Mouse (Mus musculus) right cerebral cortex, postnatal 25 days (tissue): ENCODE data around the gene Pcdh7.
"Not testable (repeated sequence)": the region's sequence is repeated elsewhere in the genome, so short reads cannot be mapped to it uniquely, and the experiment has no call there.

Experiments used
- DNase-seq: peaks from one replicate; pipeline ENCODE4 v3.0.0; 2022

Gene Pcdh7

GRCm38 (mm10) chr5:57940457-57940856 lies 222.7 kb downstream of the Pcdh7 start:
- no peak for DNase-seq

DNA sequence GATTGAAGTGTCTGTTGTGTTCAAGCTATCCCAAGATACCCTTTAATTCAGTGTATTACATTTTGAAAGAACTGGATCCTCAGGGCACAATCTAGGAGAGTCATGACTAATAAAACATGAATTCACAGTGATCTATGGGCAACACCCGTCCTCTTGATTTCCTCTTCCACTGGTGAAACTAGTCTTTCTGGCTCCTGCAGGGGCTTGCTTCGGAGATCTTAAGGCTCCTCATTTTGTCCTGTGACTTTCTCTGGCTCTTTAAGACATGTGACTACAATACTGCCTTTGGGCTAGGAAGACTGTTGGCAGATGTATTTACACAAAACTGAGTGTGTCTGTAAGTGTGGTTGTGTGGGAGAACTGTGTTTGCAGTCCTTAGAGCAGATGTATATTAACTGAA lies 225.4 kb downstream of the Pcdh7 start:
- DNase-seq = no peak

- DNase-seq = no peak
These were observed 225.8 kb downstream of the Pcdh7 start for GRCm38 (mm10) chr5:57943611-57944010.

DNA sequence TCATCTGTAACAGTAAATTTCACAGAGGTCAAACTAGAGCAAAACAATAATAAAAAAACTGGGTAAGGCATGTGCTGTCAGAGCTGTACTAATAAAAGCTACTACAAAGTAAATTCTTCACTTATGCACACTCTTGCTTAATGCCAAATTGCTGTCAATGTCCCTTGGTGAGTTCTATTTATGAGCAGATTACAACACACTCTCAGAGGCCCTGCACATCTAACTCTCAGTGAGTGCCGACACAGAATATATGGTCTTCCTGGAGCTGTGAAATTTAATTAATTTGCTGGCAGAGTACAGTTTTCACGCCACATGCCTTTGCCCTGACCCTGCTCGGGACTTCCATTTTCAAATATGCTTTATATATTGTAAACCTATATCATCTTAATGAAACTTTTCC lies 227.7 kb downstream of the Pcdh7 start:
- DNase-seq = no peak

DNA sequence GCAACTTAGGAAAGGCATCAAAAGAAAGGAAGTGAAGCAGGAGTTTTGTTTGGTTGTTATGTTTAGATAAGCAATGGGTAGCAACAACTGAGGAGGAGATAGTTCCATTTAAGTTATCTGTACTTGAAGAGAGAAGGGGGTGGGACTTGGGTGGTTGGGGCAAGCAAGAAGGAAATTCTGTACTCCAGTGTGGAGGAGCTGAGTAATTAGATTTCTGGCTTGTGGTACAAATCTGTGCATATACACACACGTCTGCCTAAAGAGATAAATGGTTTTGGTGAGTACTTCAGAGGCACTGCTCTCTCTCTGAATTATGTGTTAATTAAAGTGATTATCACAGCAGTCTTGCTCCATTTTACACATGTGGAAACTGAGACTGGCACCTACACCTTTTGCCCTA lies 241.6 kb downstream of the Pcdh7 start:
- DNase-seq = no peak

DNA sequence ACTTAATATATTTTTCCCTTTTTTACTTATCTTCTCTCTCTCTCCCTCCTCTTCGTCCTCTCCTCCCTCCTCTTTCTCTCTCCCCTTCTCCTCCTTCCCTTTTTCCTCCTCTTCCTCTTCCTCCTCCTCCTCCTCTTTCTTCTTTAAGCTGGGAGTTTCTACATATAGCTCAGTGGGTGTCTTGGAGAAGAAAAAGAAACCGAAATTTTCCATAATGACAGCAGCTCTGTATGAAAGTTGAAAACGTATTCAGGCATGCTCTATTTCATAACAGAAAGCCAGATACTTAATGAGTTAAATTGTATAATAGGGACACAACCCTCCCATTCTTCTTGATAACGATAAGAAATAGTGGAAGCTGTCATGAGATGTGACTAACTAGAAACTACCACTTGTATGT lies 246.0 kb downstream of the Pcdh7 start:
- no peak for DNase-seq

- DNase-seq = no peak
These were observed 246.4 kb downstream of the Pcdh7 start for GRCm38 (mm10) chr5:57964201-57964600.

- DNase-seq = no peak
These were observed 275.8 kb downstream of the Pcdh7 start for GRCm38 (mm10) chr5:57993584-57993983.

GRCm38 (mm10) chr5:58021331-58021730 lies 303.6 kb downstream of the Pcdh7 start:
- DNase-seq = no peak

- DNase-seq = no peak
These were observed 307.4 kb downstream of the Pcdh7 start for GRCm38 (mm10) chr5:58025123-58025522.

DNA sequence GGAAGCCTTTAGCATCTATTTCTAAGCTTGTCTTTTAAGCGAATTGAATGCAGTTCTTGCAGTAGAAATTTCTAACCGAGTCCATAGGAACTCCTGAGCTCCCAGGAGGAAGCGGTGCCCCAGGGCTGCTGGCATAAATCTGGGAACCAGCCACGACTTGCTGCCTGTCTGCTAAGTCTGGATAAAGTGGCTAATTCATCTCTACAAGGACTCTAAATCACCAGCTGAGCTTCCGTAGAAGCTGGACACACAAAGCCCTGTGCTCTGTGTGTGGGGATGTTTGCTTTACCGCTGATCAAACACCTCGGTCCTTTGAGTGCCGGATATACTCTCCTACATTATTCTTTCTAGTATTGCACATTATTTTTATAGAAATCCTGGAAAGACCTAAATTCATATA lies 308.0 kb downstream of the Pcdh7 start:
- no peak for DNase-seq

- DNase-seq = no peak
These were observed 322.1 kb downstream of the Pcdh7 start for GRCm38 (mm10) chr5:58039875-58040274.

DNA sequence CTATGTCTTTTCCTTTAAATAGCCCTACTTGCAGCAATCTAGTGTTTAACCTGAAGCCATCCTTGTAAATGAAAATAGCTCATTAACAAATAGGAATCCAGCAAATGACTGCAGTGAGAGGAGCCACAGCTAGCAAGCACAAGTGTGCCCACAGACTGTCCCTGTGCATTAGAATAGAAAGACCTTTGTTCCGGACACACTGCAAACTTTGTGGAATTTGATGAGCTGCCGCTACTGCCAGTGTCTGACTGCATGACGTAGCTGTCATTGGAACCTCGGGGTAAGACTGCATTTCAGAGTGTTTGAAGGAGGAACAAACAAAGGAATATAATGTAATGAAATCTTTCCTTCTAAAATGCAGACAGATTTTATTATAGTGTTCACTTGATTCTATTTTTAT lies 326.4 kb downstream of the Pcdh7 start:
- no peak for DNase-seq

- DNase-seq = no peak
These were observed 363.3 kb downstream of the Pcdh7 start for GRCm38 (mm10) chr5:58081054-58081453.

- no peak for DNase-seq
These were observed 364.5 kb downstream of the Pcdh7 start for GRCm38 (mm10) chr5:58082230-58082629.

DNA sequence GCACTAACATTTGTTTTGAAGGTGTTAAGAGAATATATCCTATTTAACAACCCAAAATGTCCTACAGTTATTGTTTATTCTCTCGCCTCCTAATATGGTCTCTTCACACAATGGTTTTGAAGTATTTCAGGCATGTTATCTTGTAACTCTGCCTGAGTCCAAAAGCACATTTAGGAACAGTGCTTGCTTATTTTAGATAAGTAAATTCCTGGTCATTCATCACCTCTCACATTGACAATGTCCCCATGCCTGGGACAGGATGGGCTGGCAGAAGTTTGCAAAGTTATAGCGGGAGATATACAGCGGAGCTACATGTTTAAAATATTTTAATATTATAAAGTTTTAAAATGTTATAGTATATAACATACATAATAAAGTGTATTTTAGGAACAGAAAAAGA lies 365.3 kb downstream of the Pcdh7 start:
- no peak for DNase-seq

DNA sequence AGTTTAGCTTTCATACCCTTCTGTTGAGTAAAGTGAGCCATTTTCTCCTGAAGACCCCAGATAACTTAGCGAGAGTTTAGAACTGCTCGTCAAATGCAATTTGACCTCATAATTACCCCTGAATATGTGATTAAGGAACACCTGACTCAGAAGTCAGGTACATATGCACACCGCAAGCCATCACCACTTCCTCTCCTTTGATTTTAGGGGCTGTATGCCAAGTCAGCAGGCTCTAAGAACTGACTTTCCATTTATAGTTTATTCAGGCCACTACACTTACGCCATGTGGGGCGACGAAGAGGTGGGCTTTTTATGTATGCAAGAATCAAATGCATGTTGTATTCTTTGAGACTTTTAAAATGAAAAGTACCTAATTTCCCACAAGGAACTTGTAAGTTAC lies 366.2 kb downstream of the Pcdh7 start:
- no peak for DNase-seq

DNA sequence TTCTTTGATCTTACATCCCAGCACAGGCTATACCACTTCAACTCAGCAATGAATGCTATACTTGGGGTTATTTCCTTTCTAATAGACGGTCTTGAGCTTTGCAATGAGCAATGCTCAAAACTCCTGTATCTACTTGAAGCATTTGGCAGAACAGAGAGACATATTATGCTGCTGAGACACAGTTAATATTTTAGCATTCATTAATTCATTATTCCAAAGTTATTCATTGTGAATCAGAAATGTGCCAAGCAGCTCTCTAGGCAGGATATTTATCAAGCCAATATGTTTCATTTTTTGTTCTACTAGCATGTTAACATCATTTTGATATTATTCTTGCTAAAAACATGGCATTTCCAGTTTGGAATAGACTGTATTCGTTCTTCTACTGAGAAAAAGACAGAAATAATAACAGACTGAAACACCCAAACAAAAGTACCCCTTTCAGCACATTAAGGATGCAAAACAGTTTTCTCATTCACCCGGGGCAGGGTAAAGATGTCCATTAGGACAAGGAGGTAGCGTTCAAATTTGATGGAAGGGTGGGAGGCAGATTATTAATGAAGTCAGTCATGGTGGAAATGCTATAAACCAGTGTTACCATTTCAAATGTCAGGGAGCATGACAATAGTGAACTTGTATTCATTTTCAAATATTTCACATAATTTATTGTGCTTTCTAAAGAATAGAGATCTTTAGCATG lies 391.0 kb downstream of the Pcdh7 start:
- DNase-seq = no peak

GRCm38 (mm10) chr5:58116096-58116495 lies 398.3 kb downstream of the Pcdh7 start:
- no peak for DNase-seq

DNA sequence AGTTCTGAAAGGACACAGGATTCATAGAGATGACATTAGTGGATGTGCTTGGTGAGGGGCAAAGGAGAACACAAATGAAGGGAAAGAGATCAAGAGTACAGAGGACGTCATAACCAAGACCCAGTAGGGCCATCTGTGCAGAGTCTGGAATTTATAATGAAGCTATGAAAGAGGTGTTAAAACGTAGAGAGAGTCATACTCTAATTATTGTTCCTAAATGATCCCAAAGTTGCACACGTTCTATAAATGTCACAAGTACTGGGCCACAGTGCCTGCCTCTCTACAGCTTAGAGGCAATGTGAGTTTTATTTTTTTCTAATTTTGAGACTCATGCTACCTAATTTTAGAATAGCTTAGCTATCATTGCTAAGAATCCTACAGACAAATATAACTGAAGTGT lies 400.1 kb downstream of the Pcdh7 start:
- DNase-seq = no peak

- DNase-seq = no peak
These were observed 401.3 kb downstream of the Pcdh7 start for GRCm38 (mm10) chr5:58118930-58119611.

DNA sequence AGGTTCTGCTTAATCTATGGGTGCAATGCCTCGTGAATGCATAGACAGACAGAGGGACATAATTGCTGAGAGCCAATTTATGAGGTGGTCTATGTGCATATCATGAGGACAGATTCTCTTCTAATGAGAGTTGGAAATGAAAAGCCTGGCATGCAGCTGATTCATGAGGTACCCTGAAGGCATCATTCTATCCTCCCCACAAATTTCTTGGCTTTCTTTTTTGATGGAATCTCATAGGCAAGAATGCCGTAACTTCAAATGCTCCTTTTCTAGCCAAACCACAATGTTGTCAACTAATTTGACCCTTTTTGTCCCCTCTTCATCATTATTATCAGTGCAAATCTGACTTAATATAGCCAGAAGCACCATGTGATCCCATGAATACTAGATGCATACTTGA lies 426.1 kb downstream of the Pcdh7 start:
- DNase-seq = no peak

GRCm38 (mm10) chr5:58153966-58154365 lies 436.2 kb downstream of the Pcdh7 start:
- DNase-seq = no peak

- no peak for DNase-seq
These were observed 454.5 kb downstream of the Pcdh7 start for GRCm38 (mm10) chr5:58172218-58172617.

DNA sequence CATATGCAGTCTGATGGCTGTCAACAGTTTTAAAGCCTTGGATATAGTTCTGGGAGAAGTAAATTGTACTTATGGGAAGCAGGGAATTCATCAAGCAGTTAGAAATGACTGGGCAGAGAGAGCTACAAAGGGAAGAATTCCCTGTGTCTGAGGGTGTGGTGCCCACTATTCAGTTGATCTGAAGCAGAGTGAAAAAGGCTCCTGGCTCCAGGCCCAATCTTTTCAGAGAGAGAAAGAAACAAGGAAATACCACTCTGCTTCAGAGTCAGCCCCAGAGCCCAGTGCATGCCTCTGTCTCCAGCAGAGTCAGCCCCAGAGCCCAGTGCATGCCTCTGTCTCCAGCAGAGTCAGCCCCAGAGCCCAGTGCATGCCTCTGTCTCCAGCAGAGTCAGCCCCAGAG lies 456.6 kb downstream of the Pcdh7 start:
- DNase-seq = not testable (repeated sequence)
